Mouse (Mus musculus): ENCODE measurements around the gene Pygl. TPM values are rescaled to one million over a fixed set of nuclear protein-coding genes. Genes with fewer than 3 reads are reported as not detected.

Pygl gene
- total RNA-seq (2021), result 82.2 and 92.3 TPM in 2 replicates
- long read RNA-seq, transcript Pygl-201 (20 exons, 2,825 nt), result major isoform, 482 of 575 reads
- long read RNA-seq, partial matches to known transcripts, result 57 of 575 reads
- long read RNA-seq, other reads (novel, unspliced or antisense), result 35 of 575 reads

- no peak for DNase-seq
Observed at GRCm38 (mm10) chr12:70231294-70231693, at the start of gene Pygl. TSS of gene Pygl (minus strand) at chr12:70231488.

- no peak for DNase-seq
Observed at GRCm38 (mm10) chr12:70280930-70281329, 49.6 kb upstream of the Pygl start.

DNA sequence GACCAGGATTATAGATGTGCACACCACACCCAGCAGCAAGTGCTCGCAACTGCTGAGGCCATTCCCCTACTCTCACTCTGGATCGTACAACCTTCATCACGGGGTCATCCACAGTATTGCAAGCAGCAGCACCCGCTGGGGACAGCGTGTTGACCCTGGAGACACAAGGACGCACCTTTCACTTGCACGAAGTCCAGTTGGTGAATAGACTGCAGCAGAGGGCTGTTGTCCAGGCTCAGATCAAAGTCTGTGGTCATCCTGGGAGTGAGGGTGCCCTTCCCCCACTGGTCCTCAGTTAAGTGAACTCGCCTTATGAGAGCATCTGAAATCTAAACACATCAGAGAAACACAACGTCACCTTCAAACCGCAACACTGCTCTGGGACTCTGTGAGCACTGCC lies 49.1 kb upstream of the Pygl start:
- no peak for DNase-seq

DNA sequence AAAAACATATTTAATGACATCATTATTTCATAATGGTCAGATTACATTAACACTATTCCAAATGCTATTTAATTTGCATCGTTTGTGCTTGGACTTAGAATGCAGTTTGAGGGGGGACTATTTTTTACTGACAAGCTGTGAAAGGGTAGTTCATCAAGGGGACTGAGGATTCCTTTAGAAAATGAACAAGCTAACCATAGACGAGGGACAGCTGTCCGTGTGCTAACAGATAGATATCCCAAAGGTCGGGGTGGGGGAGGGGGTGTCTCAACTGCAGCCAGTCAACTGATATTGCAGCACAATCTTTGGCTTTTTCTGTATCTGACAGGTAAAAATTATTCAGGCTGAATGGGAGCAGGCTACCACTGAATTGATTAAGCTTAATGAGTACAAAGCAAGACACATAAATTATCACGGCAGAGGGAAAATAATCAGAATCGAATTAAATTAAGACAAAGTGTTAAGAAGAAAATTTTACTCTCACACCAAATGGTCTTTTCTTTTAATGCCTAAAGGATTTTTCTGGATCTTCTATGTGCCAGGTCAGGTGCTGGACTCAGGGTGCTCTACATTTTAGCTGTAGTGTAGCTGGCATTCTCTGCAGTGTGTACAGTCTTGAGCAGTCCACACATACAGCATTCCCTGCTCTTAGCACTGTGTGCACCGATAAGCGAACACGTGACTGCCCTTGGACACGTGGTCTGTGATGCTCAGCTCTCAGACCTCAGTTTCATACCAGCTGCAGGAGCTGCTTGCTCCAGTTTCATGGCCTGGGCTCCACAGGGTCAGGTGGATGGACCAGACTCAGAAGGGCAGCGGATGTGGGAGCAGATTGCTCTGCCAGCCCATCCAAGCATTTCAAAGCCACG lies 46.0 kb upstream of the Pygl start:
- DNase-seq, result no peak

- DNase-seq, result no peak
Observed at GRCm38 (mm10) chr12:70269724-70270123, 38.4 kb upstream of the Pygl start.

DNA sequence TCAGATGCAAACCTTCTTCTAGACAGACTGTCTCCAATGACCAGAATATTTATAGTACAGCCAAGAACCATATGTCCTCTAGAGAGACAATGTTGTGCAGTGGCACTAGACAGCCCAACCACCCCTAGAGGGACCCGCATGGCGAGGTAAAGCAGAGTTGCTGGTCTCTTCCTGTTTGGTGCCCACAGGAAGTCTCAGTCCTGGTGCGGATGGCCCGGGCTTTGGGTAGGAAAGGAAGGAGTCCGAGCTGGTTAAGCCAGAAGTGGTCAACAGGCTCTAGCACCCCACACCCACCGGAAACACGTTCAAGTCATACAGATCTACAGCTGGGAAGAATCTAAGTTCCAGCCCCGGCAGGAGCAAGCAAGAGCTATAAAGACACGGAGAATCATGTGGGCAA lies 36.0 kb upstream of the Pygl start:
- no peak for DNase-seq

- DNase-seq, result no peak
Observed at GRCm38 (mm10) chr12:70266494-70266931, 35.2 kb upstream of the Pygl start.

- DNase-seq, result no peak
Observed at GRCm38 (mm10) chr12:70263721-70264120, 32.4 kb upstream of the Pygl start.

DNA sequence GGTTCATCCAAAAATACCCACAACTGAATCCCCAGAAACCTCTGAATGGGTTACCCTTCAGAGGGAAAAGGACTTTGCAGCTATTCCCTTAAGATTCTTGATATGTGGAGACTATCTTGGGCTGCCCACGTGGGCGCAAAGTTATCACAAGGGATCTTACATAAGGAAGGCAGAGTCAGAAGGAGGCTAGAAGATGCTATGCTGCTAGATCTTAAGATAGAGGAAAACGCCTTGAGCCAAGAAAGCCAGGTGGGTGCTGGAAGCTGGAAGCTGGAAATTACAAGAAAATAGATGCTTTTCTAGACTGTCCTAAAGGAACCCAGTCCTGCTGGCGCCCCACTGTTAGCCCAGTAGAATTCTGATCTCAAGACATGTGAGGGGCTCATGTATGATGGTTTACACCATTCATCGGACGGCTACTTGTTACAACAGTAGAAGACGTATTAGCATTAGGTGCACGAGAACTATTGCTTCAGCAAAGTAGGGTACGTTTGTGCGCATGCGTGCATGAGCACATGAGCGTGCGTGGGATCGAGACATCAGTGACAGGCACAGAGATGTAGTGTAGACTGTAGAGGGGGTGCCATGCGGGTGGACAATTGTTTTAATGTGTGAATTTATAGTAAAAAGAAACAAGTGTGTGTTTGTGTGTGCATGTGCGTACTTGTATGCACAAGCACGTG lies 31.1 kb upstream of the Pygl start:
- DNase-seq, result no peak

GRCm38 (mm10) chr12:70251210-70251884 lies 20.1 kb upstream of the Pygl start:
- no peak for DNase-seq

DNA sequence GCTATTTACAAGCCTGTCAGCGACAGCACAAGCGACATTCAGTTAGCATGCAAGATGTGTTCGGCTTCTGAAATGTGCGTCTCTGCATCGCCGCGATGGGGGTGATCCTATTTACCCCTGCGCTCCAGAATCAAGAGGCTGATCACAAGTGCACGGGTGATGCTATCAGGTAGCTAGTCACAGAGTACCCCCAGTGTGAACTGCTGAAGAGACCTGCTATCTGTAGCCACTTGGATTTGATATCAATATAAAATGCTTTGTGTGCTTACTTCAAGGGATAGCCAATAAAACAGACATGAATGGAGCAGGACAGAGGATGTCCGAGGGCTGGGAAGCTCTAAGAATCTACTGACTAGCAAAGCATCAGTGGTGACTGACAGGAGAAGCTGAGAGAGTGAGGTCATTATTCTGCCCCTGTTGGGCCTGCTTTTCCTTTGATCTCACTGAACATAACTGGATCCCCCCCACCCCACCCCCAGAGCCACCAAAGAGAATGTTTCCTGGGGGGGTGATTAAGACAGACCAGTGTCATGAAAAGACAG lies 18.4 kb upstream of the Pygl start:
- no peak for DNase-seq

DNA sequence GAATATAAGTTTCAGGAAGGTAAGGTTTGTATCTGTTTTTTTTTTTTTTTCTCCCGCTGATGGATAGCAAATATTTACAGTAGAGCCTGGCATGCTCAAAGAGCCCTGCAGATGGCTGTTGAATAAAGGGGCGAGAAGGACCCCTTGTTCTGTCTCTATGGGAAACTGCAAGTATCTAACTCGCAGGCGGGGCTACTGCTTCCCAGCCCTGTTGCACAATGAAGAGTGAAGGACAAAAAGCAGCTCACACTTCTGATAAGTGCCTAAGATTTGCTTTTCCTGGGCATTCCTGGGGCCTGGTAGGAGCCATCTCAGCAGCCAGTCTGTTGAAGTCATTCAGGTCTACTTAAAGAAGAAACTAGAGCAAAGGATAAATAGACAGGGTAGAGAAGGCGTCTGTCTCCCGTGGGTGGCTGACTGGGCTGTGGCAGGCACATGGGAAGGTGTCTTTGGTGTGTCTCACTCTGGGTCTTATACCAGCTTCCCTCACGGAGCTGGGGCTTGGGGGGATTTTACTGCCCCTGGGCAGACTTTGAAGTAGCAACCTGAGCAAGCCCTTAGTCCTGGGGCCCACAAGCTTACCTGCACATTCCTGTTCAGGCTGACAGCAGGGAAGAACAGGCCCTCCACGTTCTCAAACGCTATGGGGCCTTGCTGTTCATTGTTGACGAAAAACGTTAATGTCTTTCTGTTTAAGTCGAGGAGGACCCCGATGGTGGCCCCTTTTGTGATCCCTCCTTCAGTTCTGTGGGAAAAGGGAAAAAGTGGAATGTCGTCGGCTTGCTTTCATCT lies 16.6 kb upstream of the Pygl start:
- DNase-seq, result no peak

- DNase-seq, result no peak
Observed at GRCm38 (mm10) chr12:70242550-70242949, 11.3 kb upstream of the Pygl start.

DNA sequence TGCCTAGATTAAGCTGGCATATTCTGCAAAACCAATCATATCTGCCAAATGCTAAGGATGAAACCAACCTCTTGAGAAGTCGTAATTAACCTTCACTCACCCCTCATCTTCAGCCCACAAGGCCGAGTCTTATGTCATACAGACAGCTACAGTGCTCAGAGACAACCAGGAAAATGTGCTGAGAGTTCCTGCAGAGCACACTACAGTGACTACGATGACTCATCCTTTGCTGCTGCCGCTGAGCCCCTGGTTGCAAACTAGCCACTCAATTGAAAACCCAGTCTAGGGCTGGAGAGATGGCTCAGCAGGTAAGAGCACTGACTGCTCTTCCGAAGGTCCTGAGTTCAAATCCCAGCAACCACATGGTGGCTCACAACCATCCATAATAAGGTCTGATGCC lies 8.5 kb upstream of the Pygl start:
- DNase-seq, result no peak

DNA sequence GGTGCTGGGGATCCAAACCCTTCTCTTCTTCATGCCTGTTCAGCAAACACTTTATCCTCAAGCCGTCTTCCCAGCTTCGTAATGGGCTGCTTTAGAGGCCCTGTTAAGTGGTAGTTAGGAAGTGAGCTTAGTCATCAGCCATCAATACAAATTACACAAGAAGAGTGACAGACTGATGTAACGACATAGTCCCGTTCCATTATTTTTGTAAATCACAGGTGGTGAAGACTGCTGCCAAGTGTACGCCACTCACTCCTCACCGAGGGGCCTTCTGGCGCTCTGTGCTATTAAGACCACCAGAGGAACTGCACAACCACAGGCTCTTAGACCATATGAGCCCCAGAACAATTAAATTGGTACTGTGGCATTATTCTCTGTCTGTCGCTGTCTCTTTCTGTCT lies 7.3 kb upstream of the Pygl start:
- no peak for DNase-seq

GRCm38 (mm10) chr12:70234938-70235484 lies 3.7 kb upstream of the Pygl start:
- DNase-seq, result peak; percentile 65

DNA sequence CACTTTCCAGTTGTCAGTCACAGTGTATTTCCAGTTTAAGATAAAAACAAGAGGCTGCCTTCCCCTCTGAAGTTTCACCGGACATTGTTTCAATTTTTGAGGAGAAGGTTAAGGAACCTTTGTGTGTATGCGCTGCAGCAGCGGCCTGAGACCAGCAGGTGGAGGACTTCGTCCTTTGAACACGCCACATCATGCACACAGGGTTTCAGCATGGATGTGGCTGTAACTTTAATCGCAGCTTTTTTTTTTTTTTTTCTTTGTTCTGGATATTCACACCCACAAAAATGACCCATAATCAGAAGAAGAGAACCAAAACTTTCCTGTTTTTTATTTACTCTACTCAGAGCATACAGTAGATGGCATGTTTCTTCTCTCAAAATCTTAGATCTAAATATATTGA lies 3.1 kb upstream of the Pygl start:
- DNase-seq, result peak; percentile 39

GRCm38 (mm10) chr12:70233637-70234315 lies 2.5 kb upstream of the Pygl start:
- DNase-seq, result no peak

GRCm38 (mm10) chr12:70232020-70232544 lies 794 bp upstream of the Pygl start:
- no peak for DNase-seq

- no peak for DNase-seq
Observed at GRCm38 (mm10) chr12:70228155-70228554, 3.1 kb downstream of the Pygl start.

Measured in adrenal gland, postnatal 25 days (tissue).